Mouse (Mus musculus) neural tube, embryonic 14.5 days (tissue): ENCODE results near the gene Gas2. TPM values are rescaled to one million over a fixed set of nuclear protein-coding genes. Genes with fewer than 3 reads are reported as not detected.

Experiments used
- ATAC-seq: fragments of 200-750 bp; cut with Nextera tagmentation; 2 replicates; pipeline ENCODE4 v1.8.0; 2017; ENCODE audit warnings: low read depth, mild to moderate bottlenecking, moderate TSS enrichment, moderate library complexity
- H3K27ac ChIP-seq: fragments of 300-500 bp; sonication (generic); 2 replicates; pipeline ENCODE4 v1.5.1; 2014; ENCODE audit warnings: low read depth, mild to moderate bottlenecking, control low read depth, low read length, moderate library complexity, mixed read lengths
- H3K27me3 ChIP-seq: fragments of 300-500 bp; sonication (generic); 2 replicates; pipeline ENCODE4 v1.6.1; 2014; ENCODE audit warnings: low read length; ENCODE audit not compliant: control insufficient read depth, insufficient read depth
- H3K36me3 ChIP-seq: fragments of 300-500 bp; sonication (generic); 2 replicates; pipeline ENCODE4 v1.6.1; 2014; ENCODE audit warnings: low read length, mixed read lengths; ENCODE audit not compliant: control insufficient read depth, insufficient read depth
- H3K4me1 ChIP-seq: fragments of 300-500 bp; sonication (generic); 2 replicates; pipeline ENCODE4 v1.6.1; 2014; ENCODE audit warnings: low read length; ENCODE audit not compliant: control insufficient read depth, insufficient read depth
- H3K4me2 ChIP-seq: fragments of 300-500 bp; sonication (generic); 2 replicates; pipeline ENCODE4 v1.6.1; 2014; ENCODE audit warnings: mild to moderate bottlenecking, low read depth, low read length, control low read depth
- H3K4me3 ChIP-seq: fragments of 300-500 bp; sonication (generic); 2 replicates; pipeline ENCODE4 v1.5.1; 2014; ENCODE audit warnings: low read depth, low read length, control low read depth, mixed read lengths
- H3K9ac ChIP-seq: fragments of 300-500 bp; sonication (generic); replicated peaks from 2 replicates; pipeline ENCODE4 v1.6.1; 2014; ENCODE audit warnings: low read depth, mild to moderate bottlenecking, control low read depth, low read length, mixed read lengths
- H3K9me3 ChIP-seq: fragments of 300-500 bp; sonication (generic); 2 replicates; pipeline ENCODE4 v1.6.1; 2016; ENCODE audit warnings: low read length; ENCODE audit not compliant: control insufficient read depth
- WGBS: fragments of 180-500 bp; shearing (Covaris S2); extraction: QIAGEN DNeasy Blood & Tissue Kit; methylation state at CpG from one replicate; pipeline ENCODE4 v1.1.7; 2014; 5-methylcytosine and 5-hydroxymethylcytosine counted together
- polyA plus RNA-seq: library from polyadenylated mRNA; unstranded; fragments of >200 nt; fragmentation: Nextera tagmentation; extraction: Ambion mirVana; gene quantifications from 2 replicates; pipeline ENCODE4 v1.2.1, GENCODE M21; 2014

Gas2 gene
- polyA plus RNA-seq, 1 experiment from 2014 or later, result 19.9 TPM

DNA sequence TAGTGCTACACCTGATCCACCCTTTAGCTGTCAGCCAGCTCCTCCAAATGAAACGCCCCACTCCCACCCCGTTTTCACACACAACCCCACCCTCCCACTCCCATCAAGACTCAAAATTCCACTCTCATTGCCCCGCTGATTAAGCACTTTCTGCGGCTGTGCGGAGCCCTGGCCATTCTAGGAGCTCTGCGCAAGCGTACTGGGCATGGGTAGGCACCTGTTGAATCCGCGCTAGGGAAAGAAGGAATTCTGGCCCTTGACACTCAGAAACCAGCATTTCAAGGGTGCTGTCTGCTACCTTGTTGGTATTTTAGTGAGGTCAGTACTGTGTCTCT is 144.4 kb downstream of the Gas2 start:
- Histone ChIP-seq H3K4me1 (0 out of 2 replicates have a peak, but pooled peaks cover 4% of the 10 kb centered on the region), H3K27ac (peak overlapping the region; percentile 22; the same call in 1 of the 2 replicates), H3K9me3 (no peaks in the 10 kb centered on the region), H3K27me3 (no peaks in the 10 kb centered on the region), H3K4me3 (peak overlapping the region; percentile 63), H3K36me3 (no peaks in the 10 kb centered on the region), H3K9ac (0 out of 2 replicates have a peak overlapping the region, but pooled peaks have one; percentile 7), H3K4me2 (peak overlapping the region; percentile 63)
- no peak; the same call in 1 of the 2 replicates for ATAC-seq
- WGBS, result 1% methylated on average over 9 of the region's 9 CpGs

DNA sequence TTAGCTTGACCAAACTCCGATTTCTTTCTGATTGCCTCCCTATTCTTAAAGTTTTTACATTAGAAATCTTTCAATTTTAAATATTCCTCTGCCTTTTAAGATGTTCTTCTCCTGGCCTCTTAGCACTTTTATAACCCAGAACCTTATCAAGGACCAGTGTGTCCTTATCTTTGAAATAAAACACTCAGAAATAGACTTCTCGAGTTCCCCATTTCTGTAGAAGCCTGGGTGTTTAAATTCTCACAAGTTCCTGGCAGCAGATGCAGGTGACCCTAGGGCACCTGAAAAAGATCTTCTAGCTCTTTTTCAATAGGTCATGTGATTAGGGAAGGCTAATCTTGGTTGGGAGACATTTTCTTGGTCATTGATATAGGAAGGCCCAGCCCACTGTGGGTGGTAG is 145.3 kb downstream of the Gas2 start:
- Histone ChIP-seq H3K9me3 (no peaks in the 10 kb centered on the region), H3K4me1 (0 out of 2 replicates have a peak, but pooled peaks cover 4% of the 10 kb centered on the region), H3K4me2 (no peak overlapping the region), H3K36me3 (no peaks in the 10 kb centered on the region), H3K27ac (no peak overlapping the region), H3K4me3 (no peak overlapping the region), H3K27me3 (no peaks in the 10 kb centered on the region), H3K9ac (no peak overlapping the region)
- no peak for ATAC-seq
- 93% methylated on average over 2 of the region's 2 CpGs for WGBS

DNA sequence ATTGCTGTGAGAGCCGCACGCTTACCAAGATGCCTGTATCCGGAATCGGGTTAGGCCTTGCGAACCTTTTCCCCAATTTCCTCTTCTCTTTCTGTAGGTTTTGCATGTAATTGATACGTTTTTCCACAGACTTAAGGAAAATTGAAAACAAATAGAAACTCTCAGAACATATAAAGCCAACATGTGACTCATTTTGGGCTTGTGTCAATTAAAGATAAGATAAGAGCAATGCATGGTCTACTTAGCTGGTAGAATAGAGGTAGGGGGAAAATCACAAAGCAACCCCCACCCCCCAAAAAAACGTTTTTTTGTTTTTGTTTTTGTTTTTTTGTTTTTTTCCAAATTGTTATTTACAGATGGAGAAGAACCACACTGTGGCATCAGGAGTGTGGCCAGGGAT is 151.6 kb downstream of the Gas2 start:
- H3K4me3 ChIP-seq, result no peak overlapping the region
- 81% methylated on average over 7 of the region's 7 CpGs for WGBS
- no peak for ATAC-seq
- H3K4me1 ChIP-seq, result no peaks in the 10 kb centered on the region
- no peak overlapping the region for H3K9ac ChIP-seq
- no peaks in the 10 kb centered on the region for H3K27me3 ChIP-seq
- H3K36me3 ChIP-seq, result no peaks in the 10 kb centered on the region
- H3K27ac ChIP-seq, result no peak overlapping the region
- no peaks in the 10 kb centered on the region for H3K9me3 ChIP-seq
- H3K4me2 ChIP-seq, result no peak overlapping the region

DNA sequence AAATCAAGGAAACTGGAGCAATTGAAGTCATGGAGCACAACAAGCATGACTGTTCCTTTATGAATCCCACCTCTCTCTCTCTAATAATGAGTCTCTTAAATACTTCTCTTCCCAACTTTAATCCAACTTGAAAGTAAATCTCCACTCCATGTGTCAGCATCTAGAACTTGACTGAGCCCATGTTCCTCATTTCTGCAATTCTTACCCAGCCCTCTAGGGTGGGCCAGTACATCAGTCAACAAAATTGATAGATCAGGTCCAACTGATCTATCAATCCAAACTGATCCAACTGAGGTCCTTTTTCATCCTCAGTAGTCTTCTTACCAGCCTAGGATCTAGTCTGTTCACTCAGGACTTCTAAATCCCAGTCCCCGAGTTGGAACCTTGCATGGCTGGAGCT is 153.4 kb downstream of the Gas2 start:
- WGBS, result 90% methylated on average over 1 of the region's 1 CpGs
- no peaks in the 10 kb centered on the region for H3K4me1 ChIP-seq

DNA sequence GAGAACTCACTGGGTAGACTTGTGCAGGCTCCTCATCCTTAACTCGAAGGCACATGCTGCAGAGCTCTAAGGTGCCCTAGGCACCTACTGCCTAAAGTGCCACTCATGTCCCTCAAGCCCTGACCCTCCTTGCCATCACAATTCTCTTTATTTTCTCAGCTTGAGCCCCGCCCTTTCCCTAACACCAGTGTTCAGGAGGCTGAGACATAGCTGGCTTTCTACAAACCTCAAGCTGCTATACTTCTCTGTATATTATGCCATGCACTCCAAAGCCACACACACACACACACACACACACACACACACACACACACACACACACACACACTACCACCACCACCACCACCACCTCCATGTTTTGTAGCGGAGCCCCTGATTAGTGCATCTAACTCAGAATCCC is 153.8 kb downstream of the Gas2 start, which contains the start of gene 1700015G11Rik:
1700015G11Rik (minus strand) TSS at position 101 of the 400 bp plus-strand sequence.
- no peak for ATAC-seq
- no peaks in the 10 kb centered on the region for H3K36me3 ChIP-seq
- H3K4me1 ChIP-seq, result no peaks in the 10 kb centered on the region
- no peaks in the 10 kb centered on the region for H3K27me3 ChIP-seq
- WGBS, result 84% methylated on average over 3 of the region's 3 CpGs
- H3K9ac ChIP-seq, result no peak within 1 kb of the TSS
- H3K4me2 ChIP-seq, result no peak within 1 kb of the TSS
- H3K4me3 ChIP-seq, result no peak within 1 kb of the TSS
- H3K9me3 ChIP-seq, result no peaks in the 10 kb centered on the region
- no peak within 1 kb of the TSS for H3K27ac ChIP-seq

More for the DNA sequence above, 153.4 kb downstream of the Gas2 start:
- no peak overlapping the region for H3K27ac ChIP-seq
- no peak overlapping the region for H3K4me3 ChIP-seq
- no peak for ATAC-seq
- H3K4me2 ChIP-seq, result no peak overlapping the region
- H3K9ac ChIP-seq, result no peak overlapping the region
- H3K27me3 ChIP-seq, result no peaks in the 10 kb centered on the region
- H3K36me3 ChIP-seq, result no peaks in the 10 kb centered on the region
- no peaks in the 10 kb centered on the region for H3K9me3 ChIP-seq

DNA sequence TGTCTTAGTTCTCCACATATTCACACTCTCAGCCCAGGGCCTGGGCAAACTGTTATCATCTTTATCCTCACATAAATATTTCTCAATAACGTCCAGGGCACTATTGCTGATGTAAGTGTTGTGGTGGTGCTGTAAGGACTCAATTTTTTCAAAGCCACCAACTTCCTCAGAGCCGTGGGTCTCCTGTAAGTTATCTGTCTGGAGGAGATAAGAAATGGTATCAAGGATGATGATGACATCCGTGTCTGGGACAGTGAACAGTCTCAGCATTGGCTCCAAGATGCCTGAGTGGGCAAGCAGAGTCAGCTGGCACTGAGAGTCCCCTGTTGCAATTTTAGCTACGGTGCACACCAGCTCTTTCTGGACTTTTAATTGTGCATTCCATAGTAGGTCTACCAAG is 160.2 kb downstream of the Gas2 start:
- Histone ChIP-seq H3K4me3 (no peak overlapping the region), H3K9ac (no peak overlapping the region), H3K27ac (no peak overlapping the region), H3K36me3 (no peaks in the 10 kb centered on the region), H3K27me3 (no peaks in the 10 kb centered on the region), H3K4me2 (no peak overlapping the region), H3K4me1 (no peaks in the 10 kb centered on the region), H3K9me3 (no peaks in the 10 kb centered on the region)
- WGBS, result 82% methylated on average over 4 of the region's 4 CpGs
- no peak for ATAC-seq

DNA sequence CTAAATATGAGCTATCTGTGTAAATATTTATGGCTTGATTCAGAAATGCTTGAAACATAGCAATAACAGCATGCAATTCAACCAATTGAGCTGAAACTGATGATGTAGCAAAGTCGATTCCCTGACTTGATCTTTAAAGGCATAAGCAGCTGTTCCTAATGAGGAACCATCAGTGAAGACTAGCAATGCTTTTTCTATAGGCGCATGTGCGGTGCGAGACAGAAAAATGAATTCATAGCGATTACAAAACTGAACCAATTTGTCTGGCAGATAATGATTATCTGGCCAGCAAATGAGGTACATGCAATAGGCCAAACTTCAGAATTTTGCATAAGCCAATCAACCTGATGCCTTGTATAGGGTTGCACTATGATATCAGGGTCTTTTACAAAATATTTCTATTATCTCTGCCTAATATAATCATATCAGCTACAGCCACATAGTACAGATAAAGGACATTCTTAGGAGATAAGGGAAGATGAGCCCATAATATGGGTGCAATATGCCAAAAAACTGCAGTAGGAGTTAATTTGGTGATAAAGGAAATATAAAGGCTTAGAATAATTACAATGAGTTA is 162.3 kb downstream of the Gas2 start:
- no peak overlapping the region for H3K9ac ChIP-seq
- no peak overlapping the region for H3K27ac ChIP-seq
- no peak overlapping the region for H3K4me2 ChIP-seq
- no peak for ATAC-seq
- 90% methylated on average over 5 of the region's 5 CpGs for WGBS
- no peaks in the 10 kb centered on the region for H3K4me1 ChIP-seq
- H3K27me3 ChIP-seq, result no peaks in the 10 kb centered on the region
- no peaks in the 10 kb centered on the region for H3K36me3 ChIP-seq
- H3K4me3 ChIP-seq, result no peak overlapping the region
- H3K9me3 ChIP-seq, result no peaks in the 10 kb centered on the region

DNA sequence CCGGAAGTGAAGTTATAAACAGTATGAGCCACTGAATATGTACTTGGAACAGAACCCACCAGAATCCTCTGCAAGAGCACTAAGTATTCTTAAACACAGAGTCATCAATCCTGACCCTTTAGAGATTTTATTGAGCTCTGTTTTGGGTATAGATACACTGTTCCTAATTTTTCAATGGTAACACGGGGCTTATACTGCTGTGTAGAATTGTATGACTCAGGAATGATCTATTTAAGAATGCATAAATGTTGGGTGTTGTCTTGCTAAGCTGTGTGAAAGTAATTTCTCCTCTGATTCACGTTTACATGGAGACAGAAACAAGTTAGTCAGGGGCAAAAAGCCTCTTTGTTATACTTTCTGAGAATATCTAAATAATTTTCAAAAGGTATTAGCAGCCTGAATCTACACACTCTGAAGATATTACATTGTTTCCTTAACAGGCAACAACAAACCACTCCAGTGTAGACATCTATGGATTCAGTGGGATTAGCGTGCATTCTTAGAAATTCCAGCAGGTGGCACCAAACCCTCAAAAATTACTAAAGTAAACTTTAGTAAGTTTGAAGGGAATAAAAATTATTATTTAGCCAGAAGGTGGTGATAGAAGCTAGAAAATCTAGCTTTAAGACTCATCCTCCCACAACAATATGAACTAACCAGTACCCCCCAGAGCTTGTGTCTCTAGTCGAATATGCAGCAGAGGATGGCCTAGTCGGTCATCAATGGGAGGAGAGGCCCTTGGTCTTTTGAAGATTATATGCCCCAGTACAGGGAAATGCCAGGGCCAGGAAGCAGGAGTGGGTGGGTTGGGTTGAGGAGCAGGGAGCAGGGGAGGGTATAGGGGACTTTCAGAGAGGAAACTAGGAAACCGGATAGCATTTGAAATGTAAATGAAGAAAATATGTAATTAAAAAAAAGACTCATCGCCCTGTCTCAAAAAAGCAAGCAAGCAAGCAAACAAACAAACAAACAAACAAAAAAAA is 176.1 kb downstream of the Gas2 start:
- H3K9me3 ChIP-seq, result no peaks in the 10 kb centered on the region
- no peaks in the 10 kb centered on the region for H3K36me3 ChIP-seq
- H3K4me2 ChIP-seq, result no peak overlapping the region
- H3K4me3 ChIP-seq, result no peak overlapping the region
- ATAC-seq, result peak; percentile 81
- H3K4me1 ChIP-seq, result no peaks in the 10 kb centered on the region
- no peaks in the 10 kb centered on the region for H3K27me3 ChIP-seq
- H3K9ac ChIP-seq, result no peak overlapping the region
- 46% methylated on average over 8 of the region's 8 CpGs for WGBS
- no peak overlapping the region for H3K27ac ChIP-seq
